Mouse (Mus musculus): ENCODE measurements around the gene Epha3.

GRCm38 (mm10) chr16:63806437-63807129 lies 57.4 kb downstream of the Epha3 start:
- TF ChIP-seq POLR2A (IDR thresholded peaks at IDR 0.05; ENCODE audit: insufficient read depth, low read depth, low read length) = no peak
- TF ChIP-seq CTCF (IDR thresholded peaks at IDR 0.05) = no peak
- no peak for TF ChIP-seq EP300 (IDR thresholded peaks at IDR 0.05; ENCODE audit: insufficient read depth, low read depth, low read length)
